Mouse (Mus musculus) thymus, adult 2 months (tissue): ENCODE results near the gene Tmem211. TPM values are rescaled to one million over a fixed set of nuclear protein-coding genes. Genes with fewer than 3 reads are reported as not detected.

ENCODE experiments used
- DNase-seq: peaks from one replicate; pipeline ENCODE4 v3.0.0; 2021
- H3K27ac ChIP-seq: fragments of 200-500 bp; 2 replicates; pipeline ENCODE4 v1.5.1; 2012; ENCODE audit warnings: low read length, control low read depth; ENCODE audit not compliant: control insufficient read depth, insufficient read depth
- H3K27me3 ChIP-seq: fragments of 200-500 bp; 2 replicates; pipeline ENCODE4 v1.6.1; 2012; ENCODE audit warnings: mild to moderate bottlenecking, low read length, moderate library complexity, mixed read lengths; ENCODE audit not compliant: control insufficient read depth, insufficient read depth
- H3K36me3 ChIP-seq: fragments of 200-500 bp; 2 replicates; pipeline ENCODE4 v1.6.1; 2012; ENCODE audit warnings: mild to moderate bottlenecking, low read length, moderate library complexity; ENCODE audit not compliant: control insufficient read depth, insufficient read depth
- H3K4me1 ChIP-seq: fragments of 200-500 bp; replicated peaks from 2 replicates; pipeline ENCODE4 v1.6.1; 2012; ENCODE audit warnings: low read length; ENCODE audit not compliant: control insufficient read depth, insufficient read depth
- H3K4me3 ChIP-seq: fragments of 200-500 bp; 2 replicates; pipeline ENCODE4 v1.5.1; 2012; ENCODE audit warnings: mild to moderate bottlenecking, low read length, control low read depth, moderate library complexity; ENCODE audit not compliant: control insufficient read depth, insufficient read depth
- CTCF ChIP-seq: fragments of 200-500 bp; IDR thresholded peaks from 2 replicates; pipeline ENCODE4 v1.5.1; 2012; ENCODE audit warnings: mild to moderate bottlenecking, control low read depth, low read length, moderate library complexity, borderline replicate concordance; ENCODE audit not compliant: control insufficient read depth, poor library complexity, insufficient read depth; ENCODE audit errors: extremely low read depth
- POLR2A ChIP-seq: fragments of 200-500 bp; IDR thresholded peaks from 2 replicates; pipeline ENCODE4 v1.6.1; 2012; ENCODE audit warnings: mild to moderate bottlenecking, low read length, control low read depth, moderate library complexity; ENCODE audit not compliant: control insufficient read depth, poor library complexity, insufficient read depth; ENCODE audit errors: extremely low read depth
- WGBS: fragments of 180-500 bp; shearing (Covaris S2); methylation state at CpG from one replicate; pipeline ENCODE4 v1.1.7; 2018; 5-methylcytosine and 5-hydroxymethylcytosine counted together
- polyA plus RNA-seq: library from polyadenylated mRNA; depleted of rRNA; stranded (reverse); fragments of >200 nt; gene quantifications from 2 replicates; pipeline ENCODE4 v1.2.3, GENCODE M21; 2012

Gene Tmem211
- polyA plus RNA-seq, 1 experiment = not detected

- H3K4me3 ChIP-seq = no peak overlapping the region
- no peaks in the 10 kb centered on the region for H3K36me3 ChIP-seq
- WGBS = 74% methylated on average over 4 of the region's 4 CpGs
- peaks cover 5% of the 10 kb centered on the region for H3K4me1 ChIP-seq
- TF ChIP-seq CTCF (no peak), POLR2A (no peak)
- H3K27ac ChIP-seq = no peak overlapping the region
- H3K27me3 ChIP-seq = no peaks in the 10 kb centered on the region
- no peak for DNase-seq
Observed at GRCm38 (mm10) chr5:113223888-113224287, 2.8 kb upstream of the Tmem211 start.

DNA sequence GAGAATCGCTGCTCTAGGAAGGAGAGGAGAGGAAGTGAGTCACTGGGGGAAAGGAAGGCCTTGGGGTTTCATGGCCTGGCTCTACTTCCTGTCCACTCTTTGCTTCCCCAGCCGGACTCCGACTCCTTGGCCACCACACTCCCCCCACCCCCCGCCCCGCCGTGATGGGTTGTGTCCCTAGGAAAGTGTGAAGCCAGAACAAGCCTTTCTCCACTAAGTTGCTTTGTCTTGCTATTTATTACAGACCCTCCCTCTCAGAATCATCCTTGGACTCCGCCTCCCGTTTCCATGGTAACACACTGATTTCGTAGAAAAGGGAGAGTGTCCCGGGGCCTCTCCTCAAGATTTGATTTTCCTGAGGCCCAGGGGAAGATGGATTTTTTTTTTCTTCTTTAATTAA is 1.4 kb upstream of the Tmem211 start:
- Histone ChIP-seq H3K4me3 (no peak overlapping the region), H3K36me3 (no peaks in the 10 kb centered on the region), H3K27me3 (no peaks in the 10 kb centered on the region), H3K4me1 (peaks cover 5% of the 10 kb centered on the region), H3K27ac (no peak overlapping the region)
- 22% methylated on average over 10 of the region's 10 CpGs for WGBS
- no peak for DNase-seq
- TF ChIP-seq POLR2A (no peak), CTCF (no peak)

DNA sequence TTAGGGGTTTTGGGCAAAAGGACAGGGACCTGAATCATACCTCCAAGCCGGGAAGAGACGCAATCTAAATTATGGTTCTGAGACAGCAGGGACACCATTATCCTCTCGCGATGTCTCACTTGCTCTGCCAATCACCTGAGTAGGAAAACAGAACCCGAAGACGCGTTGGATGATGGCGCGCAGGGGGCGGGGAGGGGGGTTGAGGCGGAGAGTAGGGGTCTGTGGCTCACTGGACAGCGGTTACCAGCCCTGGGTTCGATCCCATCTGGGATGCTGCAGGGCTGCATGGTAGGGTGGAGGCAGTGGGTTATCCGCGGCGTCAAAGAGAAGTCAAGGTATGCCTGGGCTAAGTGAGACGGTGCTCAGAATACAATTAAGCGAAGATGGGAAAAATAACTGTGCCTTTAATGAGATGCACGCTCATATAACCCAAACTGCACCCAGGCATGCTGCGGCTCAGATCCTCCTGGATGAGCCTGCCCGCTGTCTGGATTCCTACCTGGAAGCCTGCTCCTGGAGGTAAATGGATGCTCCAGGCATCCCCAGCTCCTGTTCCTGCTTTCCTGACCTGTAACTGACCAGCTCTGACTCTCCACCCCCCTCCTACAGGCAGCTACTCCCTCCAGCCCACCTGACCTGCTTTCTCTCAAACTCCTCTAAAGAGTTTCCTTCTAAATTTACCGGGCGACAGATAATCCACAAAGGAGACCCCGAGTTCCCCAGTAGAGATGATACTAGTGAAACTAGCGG is 848 bp upstream of the Tmem211 start:
- Histone ChIP-seq H3K4me1 (peaks cover under 1% of the 10 kb centered on the region), H3K4me3 (no peak overlapping the region), H3K27ac (no peak overlapping the region), H3K27me3 (no peaks in the 10 kb centered on the region), H3K36me3 (no peaks in the 10 kb centered on the region)
- TF ChIP-seq POLR2A = no peak
- TF ChIP-seq CTCF = no peak
- 39% methylated on average over 25 of the region's 25 CpGs for WGBS
- DNase-seq = no peak

GRCm38 (mm10) chr5:113230196-113230595 is 3.5 kb downstream of the Tmem211 start:
- 87% methylated on average over 5 of the region's 5 CpGs for WGBS
- TF ChIP-seq CTCF (no peak), POLR2A (no peak)
- H3K27me3 ChIP-seq = no peaks in the 10 kb centered on the region
- no peak for DNase-seq
- no peaks in the 10 kb centered on the region for H3K4me1 ChIP-seq
- H3K36me3 ChIP-seq = no peaks in the 10 kb centered on the region
- H3K4me3 ChIP-seq = no peak overlapping the region
- H3K27ac ChIP-seq = no peak overlapping the region

DNA sequence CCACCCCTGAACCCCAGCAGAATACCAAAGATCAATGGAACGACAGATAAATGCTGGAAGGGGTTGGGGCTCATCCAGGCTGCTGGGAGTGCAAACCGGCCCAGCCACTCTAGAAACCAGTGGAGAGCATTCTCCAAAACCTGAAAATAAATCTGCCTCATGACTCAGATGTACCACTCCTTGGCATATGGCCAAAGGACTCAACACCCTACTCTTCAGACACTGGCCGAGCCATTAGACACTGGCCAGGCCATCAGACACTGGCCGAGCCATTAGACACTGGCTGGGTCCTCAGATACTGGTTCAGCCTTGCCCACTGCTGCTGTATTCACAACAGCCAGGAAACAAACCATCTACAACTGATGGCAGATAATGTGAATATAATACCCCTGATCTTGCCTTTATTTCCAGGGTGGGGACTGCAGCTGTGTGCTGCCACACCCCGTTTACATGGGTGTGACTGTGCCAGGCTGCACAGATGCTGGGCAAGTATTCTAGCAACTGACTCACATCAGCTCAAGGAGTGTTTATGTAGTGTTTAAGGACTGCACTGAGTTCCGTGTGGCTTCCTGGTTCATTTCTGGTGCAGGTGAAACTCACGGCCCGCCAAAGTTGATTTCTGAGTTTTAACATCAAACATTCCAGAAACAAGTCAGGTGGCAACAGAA is 22.7 kb downstream of the Tmem211 start:
- Histone ChIP-seq H3K4me3 (no peak overlapping the region), H3K27me3 (no peaks in the 10 kb centered on the region), H3K4me1 (no peaks in the 10 kb centered on the region), H3K27ac (no peak overlapping the region), H3K36me3 (no peaks in the 10 kb centered on the region)
- TF ChIP-seq CTCF (no peak), POLR2A (no peak)
- no peak for DNase-seq
- 93% methylated on average over 8 of the region's 8 CpGs for WGBS

DNA sequence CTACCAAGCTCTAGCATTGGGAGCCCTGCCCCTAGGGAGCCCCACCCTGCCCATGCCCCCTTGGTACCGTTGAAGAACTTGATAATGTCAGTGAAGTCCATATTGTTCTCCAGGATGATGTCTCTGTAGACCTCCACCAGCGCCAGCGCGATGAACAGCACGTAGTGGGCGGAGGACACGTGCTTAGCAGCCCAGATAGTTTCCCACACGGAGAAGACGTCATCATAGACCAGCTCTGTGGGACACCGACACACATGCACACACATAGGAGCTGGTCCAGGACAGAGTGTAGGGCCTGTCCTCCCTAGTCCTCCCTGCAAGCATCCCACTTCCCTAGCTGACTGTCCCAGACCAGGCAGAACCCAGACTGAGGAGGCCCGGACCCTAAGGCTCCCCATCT is 24.1 kb downstream of the Tmem211 start:
- H3K27ac ChIP-seq = no peak overlapping the region
- no peak overlapping the region for H3K4me3 ChIP-seq
- H3K36me3 ChIP-seq = no peaks in the 10 kb centered on the region
- no peak for TF ChIP-seq CTCF
- TF ChIP-seq POLR2A = no peak
- H3K4me1 ChIP-seq = no peaks in the 10 kb centered on the region
- WGBS = 97% methylated on average over 11 of the region's 11 CpGs
- no peaks in the 10 kb centered on the region for H3K27me3 ChIP-seq
- DNase-seq = no peak

GRCm38 (mm10) chr5:113265637-113266036 is 38.9 kb downstream of the Tmem211 start:
- Histone ChIP-seq H3K4me1 (no peaks in the 10 kb centered on the region), H3K4me3 (no peak overlapping the region), H3K27me3 (no peaks in the 10 kb centered on the region), H3K36me3 (no peaks in the 10 kb centered on the region), H3K27ac (no peak overlapping the region)
- 97% methylated on average over 8 of the region's 8 CpGs for WGBS
- DNase-seq = no peak
- TF ChIP-seq CTCF (no peak), POLR2A (no peak)
